Mouse (Mus musculus) adrenal gland, adult 2 months (tissue): Measurements from ENCODE around the gene Ip6k2. TPM values are rescaled to one million over a fixed set of nuclear protein-coding genes. Genes with fewer than 3 reads are reported as not detected.

Source experiments
- microRNA-seq, 2 experiments: library from miRNA; unstranded; fragments of <30 nt; microRNA quantifications; one replicate each; pipeline ENCODE4 v1.2.0; 2021
- polyA plus RNA-seq: library from polyadenylated mRNA; depleted of rRNA; stranded (reverse); fragments of >200 nt; gene quantifications from 2 replicates; pipeline ENCODE4 v1.2.3, GENCODE M21; 2012; rRNA removed
- total RNA-seq, 2 experiments: library from RNA; stranded (reverse); gene quantifications; 2 replicates each; pipeline ENCODE4 v1.2.3; 2021

The Ip6k2 gene
- total and polyA plus RNA-seq, 3 experiments, result 73.4 to 85.9 (median 82.9) TPM

Small RNA genes lying within 50 kb of the gene (microRNA-seq; reads per million reads assigned to microRNA genes)
- gene Gm23156, result 0 reads per million in 2 experiments

Other genes with a start within 250 kb of the Ip6k2 start
- gene Impdh2, start 223.5 kb upstream of the Ip6k2 start, total RNA-seq, result 100 to 1,000 TPM in 1 of 2 experiments, 10 to 100 TPM in 1; 75.6 to 123 TPM
- 93.8 and 121 TPM in 2 replicates for gene Impdh2, start 223.5 kb upstream of the Ip6k2 start, polyA plus RNA-seq
- 10 to 100 TPM; 60.7 to 68.7 TPM for gene Ndufaf3, start 216.4 kb upstream of the Ip6k2 start, total RNA-seq
- gene Ndufaf3, start 216.4 kb upstream of the Ip6k2 start, polyA plus RNA-seq, result 76.7 and 98.4 TPM in 2 replicates
- 10 to 100 TPM; 67.2 to 70.7 TPM for gene Dalrd3, start 213.9 kb upstream of the Ip6k2 start, total RNA-seq
- 325 and 372 TPM in 2 replicates for gene Dalrd3, start 213.9 kb upstream of the Ip6k2 start, polyA plus RNA-seq
- 100 to 1,000 TPM in 1 of 2 experiments, 10 to 100 TPM in 1; 91.5 to 126 TPM for gene Wdr6, start 205.1 kb upstream of the Ip6k2 start, total RNA-seq
- gene Wdr6, start 205.1 kb upstream of the Ip6k2 start, polyA plus RNA-seq, result 132 and 151 TPM in 2 replicates
- gene P4htm, start 186.1 kb upstream of the Ip6k2 start, total RNA-seq, result 1 to 10 TPM; 7.1 to 8.3 TPM
- gene P4htm, start 186.1 kb upstream of the Ip6k2 start, polyA plus RNA-seq, result 14.7 and 17.2 TPM in 2 replicates
- 10 to 100 TPM; 52.0 to 74.6 TPM for gene Arih2, start 134.4 kb upstream of the Ip6k2 start, total RNA-seq
- 19.7 and 23.9 TPM in 2 replicates for gene Arih2, start 134.4 kb upstream of the Ip6k2 start, polyA plus RNA-seq
- 100 to 1,000 TPM; 123 to 170 TPM for gene Slc25a20, start 121.7 kb upstream of the Ip6k2 start, total RNA-seq
- gene Slc25a20, start 121.7 kb upstream of the Ip6k2 start, polyA plus RNA-seq, result 38.0 and 46.7 TPM in 2 replicates
- 10 to 100 TPM; 28.1 to 43.7 TPM for gene Prkar2a, start 94.5 kb upstream of the Ip6k2 start, total RNA-seq
- 12.1 and 14.6 TPM in 2 replicates for gene Prkar2a, start 94.5 kb upstream of the Ip6k2 start, polyA plus RNA-seq
- 10 to 100 TPM; 11.1 to 12.0 TPM for gene Nckipsd, start 24.6 kb downstream of the Ip6k2 start, total RNA-seq
- 43.1 and 54.5 TPM in 2 replicates for gene Nckipsd, start 24.6 kb downstream of the Ip6k2 start, polyA plus RNA-seq
- 1 to 10 TPM; 2.2 to 2.3 TPM for gene Celsr3, start 42.5 kb downstream of the Ip6k2 start, total RNA-seq
- gene Celsr3, start 42.5 kb downstream of the Ip6k2 start, polyA plus RNA-seq, result 4.9 and 7.2 TPM in 2 replicates
- 10 to 100 TPM; 10.1 to 11.7 TPM for gene Slc26a6, start 69.5 kb downstream of the Ip6k2 start, total RNA-seq
- gene Slc26a6, start 69.5 kb downstream of the Ip6k2 start, polyA plus RNA-seq, result 10.1 and 11.2 TPM in 2 replicates
- gene Tmem89, start 130.8 kb downstream of the Ip6k2 start, total RNA-seq, result under 1 TPM in 1 of 2 experiments, not detected in 1; 0.61 TPM
- 0.15 TPM in 1 of 2 replicates, not detected in the other for gene Tmem89, start 130.8 kb downstream of the Ip6k2 start, polyA plus RNA-seq
- gene Uqcrc1, start 152.8 kb downstream of the Ip6k2 start, total RNA-seq, result 100 to 1,000 TPM; 546 to 765 TPM
- gene Uqcrc1, start 152.8 kb downstream of the Ip6k2 start, polyA plus RNA-seq, result 797 and 881 TPM in 2 replicates
- 1 to 10 TPM; 3.1 to 3.3 TPM for gene Col7a1, start 169.8 kb downstream of the Ip6k2 start, total RNA-seq
- gene Col7a1, start 169.8 kb downstream of the Ip6k2 start, polyA plus RNA-seq, result 4.6 and 6.6 TPM in 2 replicates
- under 1 TPM in 1 of 2 experiments, not detected in 1; 0.58 TPM for gene Ucn2, start 202.2 kb downstream of the Ip6k2 start, total RNA-seq
- 0.47 and 0.50 TPM in 2 replicates for gene Ucn2, start 202.2 kb downstream of the Ip6k2 start, polyA plus RNA-seq
- 1 to 10 TPM; 5.5 to 8.7 TPM for gene Pfkfb4, start 208.0 kb downstream of the Ip6k2 start, total RNA-seq
- 10.6 and 14.1 TPM in 2 replicates for gene Pfkfb4, start 208.0 kb downstream of the Ip6k2 start, polyA plus RNA-seq